Mouse (Mus musculus) right cerebral cortex, adult 18-20 months (tissue): ENCODE results near the gene Gfra1.

ENCODE experiments used
- DNase-seq: peaks from one replicate; pipeline ENCODE4 v3.0.0; 2022; ENCODE audit warnings: mixed read lengths

The Gfra1 gene

DNA sequence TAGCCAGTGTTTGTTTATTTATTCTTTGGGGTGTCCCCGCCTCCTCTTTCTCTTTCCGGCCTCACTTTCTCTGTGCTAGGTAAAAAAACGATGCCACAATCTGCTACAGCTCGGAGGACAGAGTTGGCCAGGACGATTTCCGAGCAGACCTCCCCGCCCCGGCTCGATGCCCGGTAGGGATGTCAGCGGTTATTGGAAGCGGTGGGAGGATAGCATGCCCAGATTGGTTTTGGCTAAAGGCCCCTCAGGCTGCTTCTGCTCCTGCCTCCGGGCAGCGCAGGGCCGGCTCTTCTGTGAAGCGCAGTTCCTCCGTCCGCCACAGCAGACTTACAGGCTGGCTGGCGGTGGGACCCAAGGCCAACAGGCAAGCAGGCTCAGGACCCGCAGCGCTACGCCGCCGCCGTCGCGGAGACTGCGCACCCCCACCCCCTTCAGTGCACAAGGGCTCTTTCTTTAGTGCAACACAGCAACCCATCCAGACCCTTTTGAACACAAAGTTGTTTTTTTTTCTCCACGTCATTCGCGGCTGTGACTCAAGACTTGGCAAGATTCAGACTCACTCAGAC is at the start of gene Gfra1:
Gene Gfra1, minus strand, starts transcription at position 414 of the 566 bp plus-strand sequence.
- DNase-seq = peak; percentile 49

GRCm38 (mm10) chr19:58500049-58500448 is 44.3 kb upstream of the Gfra1 start:
- no peak for DNase-seq

GRCm38 (mm10) chr19:58499420-58499966 is 43.8 kb upstream of the Gfra1 start:
- DNase-seq = no peak

- no peak for DNase-seq
Measured at GRCm38 (mm10) chr19:58497106-58497505, 41.4 kb upstream of the Gfra1 start.

- DNase-seq = no peak
Measured at GRCm38 (mm10) chr19:58486686-58487085, 31.0 kb upstream of the Gfra1 start.

DNA sequence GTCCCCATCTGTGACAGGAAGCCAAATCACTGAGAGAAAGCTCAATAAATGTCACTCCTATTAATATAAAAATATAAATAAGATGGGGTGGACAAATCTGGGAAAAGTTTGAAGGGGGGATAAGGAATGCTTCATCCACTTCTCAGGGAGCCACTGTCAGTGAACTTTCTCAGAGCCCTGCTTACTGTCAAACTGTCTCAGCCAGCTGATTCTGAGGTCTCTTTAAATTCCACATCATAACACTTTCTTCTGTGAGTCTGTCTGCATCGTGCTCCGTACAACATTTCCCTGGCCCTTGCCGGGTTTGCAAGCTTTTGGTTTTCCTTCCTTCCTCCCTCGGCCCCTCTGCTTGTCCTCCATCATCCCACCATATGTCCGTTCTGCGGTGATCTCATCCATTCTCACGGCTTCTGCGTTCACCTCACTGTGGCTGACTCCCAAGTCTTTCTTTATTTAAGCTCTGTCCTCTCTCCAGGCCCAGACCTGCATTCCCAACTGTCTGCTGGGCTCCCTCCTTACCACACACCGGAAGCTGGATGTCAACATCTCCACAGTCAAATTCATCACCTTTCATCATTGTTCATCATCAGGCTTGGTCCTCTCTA is 26.8 kb upstream of the Gfra1 start:
- no peak for DNase-seq

DNA sequence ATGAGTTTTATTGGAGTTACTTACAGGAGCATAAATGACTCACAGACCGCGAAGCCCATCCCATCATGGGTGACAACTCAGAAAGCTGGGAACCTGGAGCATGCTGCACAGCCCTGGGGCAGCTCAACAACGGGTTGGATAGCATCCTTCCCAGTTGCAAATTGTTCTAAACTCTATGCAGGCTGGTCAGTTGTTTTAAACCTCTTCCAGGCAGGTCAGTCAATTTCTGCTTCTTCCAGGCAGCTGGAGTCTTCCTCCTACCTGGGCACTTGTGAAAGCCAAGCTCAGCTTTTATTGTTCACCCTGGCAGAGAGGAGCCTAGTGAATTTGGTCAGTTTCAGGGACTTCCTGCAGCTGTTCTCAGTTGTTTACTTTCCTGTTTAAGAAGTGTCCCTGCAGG is 18.5 kb upstream of the Gfra1 start:
- DNase-seq = no peak

- peak; percentile 87 for DNase-seq
Measured at GRCm38 (mm10) chr19:58469421-58469820, 13.7 kb upstream of the Gfra1 start.

GRCm38 (mm10) chr19:58468331-58468730 is 12.6 kb upstream of the Gfra1 start:
- DNase-seq = no peak

DNA sequence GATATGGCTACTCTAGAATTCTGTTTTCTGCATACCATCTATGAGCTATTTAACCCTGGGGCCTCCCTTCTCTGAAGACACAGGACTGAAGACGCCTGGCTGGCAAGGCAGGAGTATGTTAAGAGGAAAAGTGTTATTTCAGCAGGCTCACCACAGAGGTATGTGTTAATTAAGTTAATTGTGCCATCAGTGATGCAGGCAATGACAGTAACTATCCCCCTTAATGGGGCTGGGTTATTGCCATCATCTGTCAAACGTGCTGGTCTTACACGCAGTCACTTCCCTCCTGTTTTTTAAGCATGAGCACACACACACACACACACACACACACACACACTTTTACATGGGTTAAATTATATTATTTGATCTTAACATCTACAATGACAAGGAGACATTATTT is 8.0 kb upstream of the Gfra1 start:
- no peak for DNase-seq

- no peak for DNase-seq
Measured at GRCm38 (mm10) chr19:58460361-58461022, 4.8 kb upstream of the Gfra1 start.

- no peak for DNase-seq
Measured at GRCm38 (mm10) chr19:58456491-58457061, 867 bp upstream of the Gfra1 start.

GRCm38 (mm10) chr19:58455061-58455495 is 631 bp downstream of the Gfra1 start:
- peak; percentile 42 for DNase-seq

GRCm38 (mm10) chr19:58454261-58455060 is 1.2 kb downstream of the Gfra1 start:
- DNase-seq = peak; percentile 55

DNA sequence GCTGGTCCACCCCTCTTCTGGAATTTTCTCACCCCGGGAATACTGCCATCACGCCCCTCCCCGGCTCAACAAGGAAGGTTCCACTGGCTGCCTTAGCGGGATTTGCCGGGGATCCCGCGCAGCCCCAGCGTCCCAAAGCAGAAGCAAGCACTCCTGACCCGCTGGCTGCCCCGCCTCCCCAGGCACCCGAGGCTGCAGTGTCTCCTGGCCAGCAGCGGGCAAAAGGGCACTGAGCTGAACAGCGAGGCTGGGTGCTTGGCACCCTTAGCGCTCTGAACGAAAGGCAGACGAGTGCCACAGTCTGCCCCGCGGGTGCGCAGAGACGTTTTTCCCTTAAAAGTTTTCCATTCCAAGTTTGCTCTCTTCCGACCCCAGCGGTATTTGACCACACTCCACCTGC is 2.1 kb downstream of the Gfra1 start:
- DNase-seq = no peak

GRCm38 (mm10) chr19:58452941-58453551 is 2.7 kb downstream of the Gfra1 start:
- DNase-seq = no peak

GRCm38 (mm10) chr19:58452178-58452819 is 3.4 kb downstream of the Gfra1 start:
- peak; percentile 36 for DNase-seq

- no peak for DNase-seq
Measured at GRCm38 (mm10) chr19:58451323-58451722, 4.4 kb downstream of the Gfra1 start.

GRCm38 (mm10) chr19:58450716-58451115 is 5.0 kb downstream of the Gfra1 start:
- DNase-seq = no peak

GRCm38 (mm10) chr19:58442785-58443732 is 12.7 kb downstream of the Gfra1 start:
- DNase-seq = no peak

DNA sequence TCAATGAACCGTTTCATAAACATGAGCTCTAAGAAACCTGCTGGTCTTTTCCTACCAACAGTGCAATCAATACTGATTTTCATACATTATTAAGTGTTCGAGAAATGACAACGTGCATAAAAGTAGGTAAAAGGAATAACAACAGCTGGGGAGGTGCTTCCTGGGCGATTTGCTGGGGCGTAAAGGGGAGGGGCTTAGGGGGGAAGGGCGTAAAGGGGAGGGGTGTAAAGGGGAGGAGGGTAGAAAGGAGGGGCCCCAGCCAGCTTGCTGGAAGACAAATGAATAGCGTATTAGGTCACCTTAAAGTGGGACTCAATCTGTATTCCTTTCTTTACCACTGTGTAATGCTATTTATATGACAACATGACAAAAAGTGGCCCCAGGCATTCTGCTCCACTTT is 13.9 kb downstream of the Gfra1 start:
- no peak for DNase-seq
